Mouse (Mus musculus) heart, embryonic 10.5 days (tissue): ENCODE data around the gene 4933424G06Rik. TPM values are rescaled to one million over a fixed set of nuclear protein-coding genes. Genes with fewer than 3 reads are reported as not detected.

ENCODE experiments used
- DNase-seq: peaks from one replicate; pipeline ENCODE4 v3.0.0-alpha.2; 2017; ENCODE audit warnings: low spot score
- H3K27ac ChIP-seq: fragments of 300-500 bp; sonication (generic); 2 replicates; pipeline ENCODE4 v1.5.1; 2016; ENCODE audit warnings: mild to moderate bottlenecking
- H3K27me3 ChIP-seq: fragments of 300-500 bp; sonication (generic); 2 replicates; pipeline ENCODE4 v1.6.1; 2016; ENCODE audit warnings: mild to moderate bottlenecking; ENCODE audit not compliant: poor library complexity, insufficient read depth, severe bottlenecking
- H3K36me3 ChIP-seq: fragments of 300-500 bp; sonication (generic); 2 replicates; pipeline ENCODE4 v1.6.1; 2016; ENCODE audit warnings: mild to moderate bottlenecking, moderate library complexity
- H3K4me1 ChIP-seq: fragments of 300-500 bp; sonication (generic); 2 replicates; pipeline ENCODE4 v1.6.1; 2016; ENCODE audit warnings: mild to moderate bottlenecking
- H3K4me3 ChIP-seq: fragments of 300-500 bp; sonication (generic); 2 replicates; pipeline ENCODE4 v1.5.1; 2016; ENCODE audit warnings: mild to moderate bottlenecking, moderate library complexity
- H3K9me3 ChIP-seq: fragments of 300-500 bp; sonication (generic); 2 replicates; pipeline ENCODE4 v1.6.1; 2016; ENCODE audit warnings: mild to moderate bottlenecking, moderate library complexity
- WGBS: fragments of 180-500 bp; shearing (Covaris S2); methylation state at CpG from one replicate; pipeline ENCODE4 v1.1.7; 2016; 5-methylcytosine and 5-hydroxymethylcytosine counted together
- polyA plus RNA-seq: library from polyadenylated mRNA; unstranded; fragments of >200 nt; fragmentation: Nextera tagmentation; extraction: Ambion mirVana; gene quantifications from 2 replicates; pipeline ENCODE4 v1.2.1, GENCODE M21; 2016

4933424G06Rik gene
- polyA plus RNA-seq, 1 experiment from 2014 or later, result not detected

- H3K4me3 ChIP-seq, result no peak overlapping the region
- DNase-seq, result no peak
- H3K4me1 ChIP-seq, result no peaks in the 10 kb centered on the region
- 75% methylated on average over 16 of the region's 16 CpGs for WGBS
- no peaks in the 10 kb centered on the region for H3K9me3 ChIP-seq
- H3K36me3 ChIP-seq, result no peaks in the 10 kb centered on the region
- no peaks in the 10 kb centered on the region for H3K27me3 ChIP-seq
- no peak overlapping the region for H3K27ac ChIP-seq
These were observed 13.5 kb downstream of the 4933424G06Rik start for GRCm38 (mm10) chr1:36723146-36724056.

- no peak overlapping the region for H3K27ac ChIP-seq
- H3K36me3 ChIP-seq, result no peaks in the 10 kb centered on the region
These were observed 14.1 kb downstream of the 4933424G06Rik start for GRCm38 (mm10) chr1:36724057-36724431.

GRCm38 (mm10) chr1:36737300-36737699, 27.4 kb downstream of the 4933424G06Rik start:
- H3K27me3 ChIP-seq, result peaks cover 23% of the 10 kb centered on the region; the same call in 1 of the 2 replicates
- H3K27ac ChIP-seq, result no peak overlapping the region
- H3K4me1 ChIP-seq, result no peaks in the 10 kb centered on the region
- peak; percentile 86 for DNase-seq
- no peaks in the 10 kb centered on the region for H3K36me3 ChIP-seq
- H3K9me3 ChIP-seq, result no peaks in the 10 kb centered on the region
- 7% methylated on average over 4 of the region's 4 CpGs for WGBS
- no peak overlapping the region for H3K4me3 ChIP-seq

More at GRCm38 (mm10) chr1:36724057-36724431, 14.1 kb downstream of the 4933424G06Rik start:
- 88% methylated on average over 4 of the region's 4 CpGs for WGBS
- H3K4me1 ChIP-seq, result no peaks in the 10 kb centered on the region
- DNase-seq, result no peak
- H3K4me3 ChIP-seq, result no peak overlapping the region
- H3K27me3 ChIP-seq, result no peaks in the 10 kb centered on the region
- H3K9me3 ChIP-seq, result no peaks in the 10 kb centered on the region

GRCm38 (mm10) chr1:36739231-36739630, 29.3 kb downstream of the 4933424G06Rik start:
- Histone ChIP-seq H3K4me1 (peaks cover 3% of the 10 kb centered on the region; the same call in 1 of the 2 replicates), H3K9me3 (no peaks in the 10 kb centered on the region), H3K27ac (no peak overlapping the region), H3K36me3 (no peaks in the 10 kb centered on the region), H3K27me3 (peaks cover 24% of the 10 kb centered on the region; the same call in 1 of the 2 replicates), H3K4me3 (no peak overlapping the region)
- no peak for DNase-seq
- 71% methylated on average over 5 of the region's 5 CpGs for WGBS

DNA sequence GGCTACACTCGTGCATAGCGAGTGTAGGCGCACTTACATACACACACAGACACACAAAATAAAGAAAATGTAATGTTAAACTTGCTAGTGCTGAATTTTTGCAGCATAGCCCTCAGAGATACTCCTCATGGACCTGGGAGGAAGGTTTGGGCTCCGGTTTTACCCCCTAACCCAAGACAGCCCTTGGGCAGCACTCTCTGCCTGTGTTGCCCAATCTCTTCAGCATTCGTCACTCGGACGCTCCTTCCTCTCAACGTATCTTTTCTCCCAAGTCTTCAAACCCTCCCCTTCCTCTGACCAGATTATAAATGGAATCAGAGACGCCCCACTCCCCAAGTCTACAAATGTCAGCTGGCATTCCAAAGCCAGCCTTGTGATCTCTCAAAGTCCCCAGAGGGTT, 33.1 kb downstream of the 4933424G06Rik start:
- no peak overlapping the region for H3K4me3 ChIP-seq
- no peaks in the 10 kb centered on the region for H3K9me3 ChIP-seq
- 65% methylated on average over 9 of the region's 9 CpGs for WGBS
- H3K27me3 ChIP-seq, result peaks cover 24% of the 10 kb centered on the region; the same call in 1 of the 2 replicates
- no peak for DNase-seq
- peaks cover 17% of the 10 kb centered on the region; the same call in 1 of the 2 replicates for H3K4me1 ChIP-seq
- no peak overlapping the region for H3K27ac ChIP-seq
- H3K36me3 ChIP-seq, result no peaks in the 10 kb centered on the region

DNA sequence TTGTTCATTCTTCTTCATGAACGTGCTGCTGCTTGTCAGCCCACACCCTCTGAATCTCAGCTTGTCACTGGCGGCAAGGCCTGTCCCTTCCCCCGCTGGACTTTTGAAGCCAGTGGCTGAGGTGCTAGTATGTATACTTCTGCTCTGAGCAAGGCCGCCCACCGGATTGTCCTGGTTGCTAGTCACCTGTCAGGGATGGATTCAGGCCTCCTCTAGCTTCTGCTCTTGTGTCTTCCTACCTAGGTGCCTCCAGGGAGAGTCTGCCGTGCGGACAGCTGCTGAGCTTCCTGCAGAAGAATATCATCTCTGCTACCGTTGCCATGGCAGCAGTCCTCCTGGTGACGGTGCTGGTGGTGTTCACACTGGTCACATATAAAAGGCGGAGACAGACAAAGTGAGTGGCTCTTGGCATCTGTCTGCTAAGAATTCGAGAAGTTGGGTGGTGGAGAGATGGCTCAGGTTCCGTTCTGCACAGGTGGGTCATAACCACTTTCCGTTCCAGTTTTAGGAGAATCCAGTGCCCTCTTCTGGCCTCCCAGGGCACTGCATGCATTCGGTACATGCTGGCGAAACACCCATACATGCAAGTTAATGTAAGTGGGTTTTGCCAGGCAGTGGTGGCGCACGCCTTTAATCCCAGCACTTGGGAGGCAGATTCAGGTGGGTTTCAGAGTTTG, 34.5 kb downstream of the 4933424G06Rik start:
- Histone ChIP-seq H3K36me3 (no peaks in the 10 kb centered on the region), H3K27ac (no peak overlapping the region), H3K4me3 (peak overlapping the region; percentile 32; the same call in 1 of the 2 replicates), H3K4me1 (peaks cover 17% of the 10 kb centered on the region; the same call in 1 of the 2 replicates), H3K27me3 (peaks cover 21% of the 10 kb centered on the region; the same call in 1 of the 2 replicates), H3K9me3 (no peaks in the 10 kb centered on the region)
- WGBS, result 30% methylated on average over 17 of the region's 17 CpGs
- DNase-seq, result no peak

DNA sequence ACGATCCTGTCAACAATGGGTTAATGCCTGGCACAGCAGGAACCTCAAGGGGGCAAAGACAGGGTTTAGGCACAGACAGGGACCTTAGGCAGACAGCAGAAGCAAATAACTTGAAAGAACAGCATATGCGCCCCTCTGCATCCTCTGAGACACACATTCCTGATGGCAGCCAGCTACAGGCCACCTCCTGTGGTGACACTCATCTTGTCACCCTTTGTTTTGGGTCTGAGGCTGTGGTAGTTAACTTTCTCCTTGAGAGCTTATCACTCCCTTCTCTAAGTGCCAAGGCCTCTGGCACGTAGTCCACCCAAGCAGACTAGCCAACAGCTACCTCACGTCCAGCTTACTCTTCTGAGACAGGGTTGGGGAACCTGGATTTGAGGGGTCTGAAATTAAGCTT, 35.7 kb downstream of the 4933424G06Rik start:
- DNase-seq, result no peak
- no peaks in the 10 kb centered on the region for H3K36me3 ChIP-seq
- H3K9me3 ChIP-seq, result no peaks in the 10 kb centered on the region
- H3K27me3 ChIP-seq, result peaks cover 15% of the 10 kb centered on the region; the same call in 1 of the 2 replicates
- 32% methylated on average over 4 of the region's 4 CpGs for WGBS
- no peak overlapping the region for H3K4me3 ChIP-seq
- peaks cover 17% of the 10 kb centered on the region; the same call in 1 of the 2 replicates for H3K4me1 ChIP-seq
- H3K27ac ChIP-seq, result no peak overlapping the region

- Histone ChIP-seq H3K27me3 (peaks cover 10% of the 10 kb centered on the region; the same call in 1 of the 2 replicates), H3K27ac (no peak overlapping the region), H3K36me3 (no peaks in the 10 kb centered on the region), H3K4me3 (no peak overlapping the region), H3K4me1 (peaks cover 17% of the 10 kb centered on the region; the same call in 1 of the 2 replicates), H3K9me3 (no peaks in the 10 kb centered on the region)
- no peak for DNase-seq
- 48% methylated on average over 15 of the region's 15 CpGs for WGBS
These were observed 36.5 kb downstream of the 4933424G06Rik start for GRCm38 (mm10) chr1:36746452-36746851.

GRCm38 (mm10) chr1:36753932-36754675, 44.2 kb downstream of the 4933424G06Rik start:
- H3K9me3 ChIP-seq, result no peaks in the 10 kb centered on the region
- no peak overlapping the region for H3K27ac ChIP-seq
- H3K4me1 ChIP-seq, result peaks cover 6% of the 10 kb centered on the region; the same call in 1 of the 2 replicates
- H3K27me3 ChIP-seq, result no peaks in the 10 kb centered on the region
- H3K4me3 ChIP-seq, result no peak overlapping the region
- no peak for DNase-seq
- H3K36me3 ChIP-seq, result no peaks in the 10 kb centered on the region
- WGBS, result 69% methylated on average over 6 of the region's 6 CpGs

- H3K27me3 ChIP-seq, result no peaks in the 10 kb centered on the region
- no peak overlapping the region for H3K4me3 ChIP-seq
- H3K27ac ChIP-seq, result no peak overlapping the region
- no peaks in the 10 kb centered on the region for H3K9me3 ChIP-seq
- 80% methylated on average over 9 of the region's 9 CpGs for WGBS
- no peak for DNase-seq
- H3K4me1 ChIP-seq, result peaks cover 11% of the 10 kb centered on the region
- no peaks in the 10 kb centered on the region for H3K36me3 ChIP-seq
These were observed 48.6 kb downstream of the 4933424G06Rik start for GRCm38 (mm10) chr1:36758553-36758952.

DNA sequence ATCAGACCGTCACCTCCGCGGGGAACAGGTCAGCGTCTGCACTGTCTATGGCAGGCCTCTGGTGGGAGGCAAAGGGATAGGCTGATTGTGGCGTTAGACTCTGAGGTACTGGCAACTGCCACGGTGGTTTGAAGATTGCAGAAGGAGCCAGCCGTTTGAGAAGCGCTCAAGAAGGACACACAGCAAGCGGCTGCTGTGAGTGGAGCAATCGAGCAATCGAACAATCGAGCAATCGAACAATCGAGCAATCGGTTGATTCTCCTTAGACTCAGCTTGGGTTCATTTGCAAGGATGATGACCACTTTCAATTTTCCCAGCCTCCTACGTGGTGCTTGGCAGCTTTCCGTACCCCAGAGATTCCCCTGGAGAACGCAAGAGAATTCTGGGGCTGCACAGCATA, 49.1 kb downstream of the 4933424G06Rik start:
- Histone ChIP-seq H3K27ac (no peak overlapping the region), H3K4me3 (no peak overlapping the region), H3K9me3 (no peaks in the 10 kb centered on the region), H3K36me3 (no peaks in the 10 kb centered on the region), H3K27me3 (no peaks in the 10 kb centered on the region), H3K4me1 (peaks cover 8% of the 10 kb centered on the region)
- DNase-seq, result no peak
- 82% methylated on average over 18 of the region's 18 CpGs for WGBS

GRCm38 (mm10) chr1:36760401-36760800, 50.5 kb downstream of the 4933424G06Rik start:
- DNase-seq, result no peak
- Histone ChIP-seq H3K36me3 (no peaks in the 10 kb centered on the region), H3K4me1 (peaks cover 4% of the 10 kb centered on the region), H3K27me3 (no peaks in the 10 kb centered on the region), H3K9me3 (no peaks in the 10 kb centered on the region), H3K27ac (no peak overlapping the region), H3K4me3 (no peak overlapping the region)
- 78% methylated on average over 9 of the region's 9 CpGs for WGBS
